Mouse (Mus musculus): ENCODE measurements around the gene Skint10. TPM values are rescaled to one million over a fixed set of nuclear protein-coding genes. Genes with fewer than 3 reads are reported as not detected.

Skint10 gene
- not detected in 2 replicates for polyA plus RNA-seq (2012; rRNA removed)

DNA sequence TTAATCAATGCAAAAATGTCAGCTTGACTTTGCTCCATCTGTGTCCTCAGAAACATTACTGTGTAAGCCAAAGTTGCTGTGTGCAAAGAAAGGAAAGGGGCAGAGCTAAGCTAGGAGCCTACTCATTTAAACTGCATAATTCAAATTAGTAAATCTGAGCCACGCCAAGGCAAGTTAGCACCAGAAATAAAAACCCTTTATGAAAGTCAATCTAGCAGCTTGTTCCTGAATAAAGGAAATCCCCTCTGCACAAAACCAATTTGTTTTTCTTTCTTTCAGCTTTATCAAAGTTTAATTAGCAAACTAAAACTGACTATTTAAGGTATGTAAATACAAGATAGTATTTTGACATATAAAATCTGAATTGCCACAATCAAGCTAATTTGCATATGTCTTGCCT lies at the start of gene Skint10:
Gene Skint10 (minus strand): TSS at position 101 of the 400 bp plus-strand sequence.
- DNase-seq: no peak
- Histone ChIP-seq H3K4me1 (ENCODE audit: control insufficient read depth, insufficient read depth, low read length) (no peaks in the 10 kb centered on the region), H3K4me3 (replicated peaks; ENCODE audit: insufficient read depth, low read depth, low read length) (no peak within 1 kb of the TSS), H3K27ac (ENCODE audit: insufficient read depth, low read length) (no peak within 1 kb of the TSS), H3K27me3 (ENCODE audit: control insufficient read depth, insufficient read depth, low read length) (no peaks in the 10 kb centered on the region)
- TF ChIP-seq POLR2A (IDR thresholded peaks at IDR 0.05; ENCODE audit: borderline replicate concordance, insufficient read depth, low read length) (no peak), CTCF (IDR thresholded peaks at IDR 0.05; ENCODE audit: borderline replicate concordance, insufficient read depth, low read depth, low read length) (no peak)
- WGBS: 67% methylated on average over 1 of the region's 1 CpGs

DNA sequence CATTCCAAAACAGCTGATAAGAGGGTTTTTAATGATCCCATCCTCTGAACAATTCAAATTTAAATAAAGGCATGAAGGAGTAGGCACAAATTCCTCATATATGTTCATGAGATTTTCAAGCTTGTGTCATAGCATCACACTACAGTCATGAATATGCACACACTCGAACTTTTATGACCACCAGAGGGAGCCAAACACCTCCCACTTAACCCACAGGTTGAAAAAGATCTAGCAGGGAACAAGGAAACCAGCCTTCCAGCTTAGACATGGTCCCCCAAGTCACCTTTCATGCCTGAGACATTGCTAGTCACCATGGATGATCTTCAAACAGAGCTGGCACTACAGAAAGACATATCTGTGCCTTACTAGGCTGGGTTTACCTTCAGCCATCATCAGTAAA lies 16.0 kb upstream of the Skint10 start:
- DNase-seq: no peak

More for the DNA sequence above, 16.0 kb upstream of the Skint10 start:
- no peak for TF ChIP-seq CTCF (IDR thresholded peaks at IDR 0.05; ENCODE audit: borderline replicate concordance, insufficient read depth, low read depth, low read length)
- TF ChIP-seq POLR2A (IDR thresholded peaks at IDR 0.05; ENCODE audit: borderline replicate concordance, insufficient read depth, low read length): no peak
- no peaks in the 10 kb centered on the region for H3K27me3 ChIP-seq (ENCODE audit: control insufficient read depth, insufficient read depth, low read length)
- 0% methylated on average over 1 of the region's 1 CpGs for WGBS
- H3K4me1 ChIP-seq (ENCODE audit: control insufficient read depth, insufficient read depth, low read length): no peaks in the 10 kb centered on the region
- no peak overlapping the region for H3K4me3 ChIP-seq (replicated peaks; ENCODE audit: insufficient read depth, low read depth, low read length)
- no peak overlapping the region for H3K27ac ChIP-seq (ENCODE audit: insufficient read depth, low read length)

Other genes with a start within 250 kb of the Skint10 start
- gene Skint2, start 217.7 kb downstream of the Skint10 start, polyA plus RNA-seq (2012; rRNA removed): not detected in 2 replicates

All from cerebellum, adult 2 months (tissue).